Mouse (Mus musculus): ENCODE data around the gene Ypel4. TPM values are rescaled to one million over a fixed set of nuclear protein-coding genes. Genes with fewer than 3 reads are reported as not detected.

Gene Ypel4
- polyA plus RNA-seq, 1 experiment from 2014 or later: 1.6 TPM

- DNase-seq (ENCODE audit: low spot score) (no peak), ATAC-seq (ENCODE audit: low FRiP score, low TSS enrichment) (no peak)
- Histone ChIP-seq H3K36me3 (ENCODE audit: control insufficient read depth, insufficient read depth, low read length) (no peaks in the 10 kb centered on the region), H3K4me3 (ENCODE audit: low read depth, low read length) (no peak overlapping the region), H3K27ac (replicated peaks) (no peak overlapping the region), H3K4me1 (replicated peaks; ENCODE audit: control insufficient read depth, insufficient read depth) (no peaks in the 10 kb centered on the region), H3K9ac (ENCODE audit: low read length) (no peak overlapping the region), H3K4me2 (replicated peaks; ENCODE audit: low read depth) (no peak overlapping the region), H3K27me3 (ENCODE audit: control insufficient read depth, insufficient read depth, low read length) (no peaks in the 10 kb centered on the region), H3K9me3 (ENCODE audit: control insufficient read depth, low read length) (no peaks in the 10 kb centered on the region)
- 77% methylated on average over 4 of the region's 4 CpGs for WGBS
- no peak for TF ChIP-seq EP300 (optimal IDR thresholded peaks at IDR 0.05)
- TF ChIP-seq CTCF (IDR thresholded peaks at IDR 0.05; ENCODE audit: low read depth): no peak
These were observed 38.6 kb downstream of the Ypel4 start for GRCm38 (mm10) chr2:84772454-84772853.

DNA sequence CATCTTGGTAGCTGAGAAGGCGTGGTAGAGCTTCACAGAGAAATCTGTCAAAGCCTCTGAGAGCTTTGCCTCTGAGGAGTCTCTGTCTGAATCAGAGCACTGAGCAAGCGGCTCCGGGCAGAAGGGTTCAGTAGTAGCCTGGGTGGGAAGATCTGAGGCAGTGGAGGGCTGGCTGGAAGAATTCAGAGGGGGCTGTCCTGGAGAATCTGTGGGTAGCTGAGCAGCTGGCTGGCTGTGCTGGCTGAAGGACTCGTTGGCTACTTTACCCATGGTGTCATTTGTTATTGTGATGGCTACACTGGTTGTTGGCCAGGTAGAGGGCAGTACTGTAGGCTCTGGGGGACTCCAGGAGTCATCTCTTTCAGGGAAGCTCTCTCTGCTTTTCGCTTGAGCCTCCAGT lies 39.3 kb downstream of the Ypel4 start:
- TF ChIP-seq EP300 (optimal IDR thresholded peaks at IDR 0.05) (no peak), CTCF (IDR thresholded peaks at IDR 0.05; ENCODE audit: low read depth) (no peak)
- 70% methylated on average over 5 of the region's 5 CpGs for WGBS
- H3K4me1 ChIP-seq (replicated peaks; ENCODE audit: control insufficient read depth, insufficient read depth): no peaks in the 10 kb centered on the region
- H3K27me3 ChIP-seq (ENCODE audit: control insufficient read depth, insufficient read depth, low read length): no peaks in the 10 kb centered on the region
- H3K4me2 ChIP-seq (replicated peaks; ENCODE audit: low read depth): peak overlapping the region; percentile 52
- H3K9ac ChIP-seq (ENCODE audit: low read length): no peak overlapping the region
- no peak overlapping the region for H3K27ac ChIP-seq (replicated peaks)
- H3K9me3 ChIP-seq (ENCODE audit: control insufficient read depth, low read length): no peaks in the 10 kb centered on the region
- DNase-seq (ENCODE audit: low spot score): no peak
- no peaks in the 10 kb centered on the region for H3K36me3 ChIP-seq (ENCODE audit: control insufficient read depth, insufficient read depth, low read length)
- no peak overlapping the region for H3K4me3 ChIP-seq (ENCODE audit: low read depth, low read length)
- no peak for ATAC-seq (ENCODE audit: low FRiP score, low TSS enrichment)

DNA sequence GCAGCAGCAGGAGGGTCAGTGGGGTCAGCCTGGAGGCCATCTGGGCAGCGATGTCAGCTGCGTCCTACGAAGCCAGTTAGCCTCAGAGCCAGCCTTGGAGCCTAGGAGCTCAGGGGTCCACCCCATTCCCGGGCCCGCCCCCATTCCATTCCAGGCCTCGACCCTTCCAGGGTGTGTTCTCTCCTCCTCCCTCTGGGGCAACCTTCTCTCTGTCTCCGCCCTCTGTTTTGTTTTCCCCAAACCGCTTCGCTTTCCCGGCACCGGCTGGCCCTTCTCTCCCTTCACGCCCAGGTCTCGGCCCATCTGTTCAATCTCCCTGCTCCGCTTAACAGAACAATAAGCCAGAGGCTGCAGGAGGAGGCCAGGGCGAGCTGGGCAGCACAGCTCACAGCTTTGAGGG lies 40.9 kb downstream of the Ypel4 start:
- peak overlapping the region; percentile 75 for H3K27ac ChIP-seq (replicated peaks)
- H3K4me2 ChIP-seq (replicated peaks; ENCODE audit: low read depth): peak overlapping the region; percentile 52
- no peaks in the 10 kb centered on the region for H3K27me3 ChIP-seq (ENCODE audit: control insufficient read depth, insufficient read depth, low read length)
- TF ChIP-seq EP300 (optimal IDR thresholded peaks at IDR 0.05) (no peak), CTCF (IDR thresholded peaks at IDR 0.05; ENCODE audit: low read depth) (peak; percentile 27)
- DNase-seq (ENCODE audit: low spot score) (peak; percentile 62), ATAC-seq (ENCODE audit: low FRiP score, low TSS enrichment) (peak; percentile 90)
- H3K9me3 ChIP-seq (ENCODE audit: control insufficient read depth, low read length): no peaks in the 10 kb centered on the region
- H3K4me1 ChIP-seq (replicated peaks; ENCODE audit: control insufficient read depth, insufficient read depth): no peaks in the 10 kb centered on the region
- H3K36me3 ChIP-seq (ENCODE audit: control insufficient read depth, insufficient read depth, low read length): no peaks in the 10 kb centered on the region
- WGBS: 2% methylated on average over 14 of the region's 15 CpGs
- peak overlapping the region; percentile 38 for H3K4me3 ChIP-seq (ENCODE audit: low read depth, low read length)
- H3K9ac ChIP-seq (ENCODE audit: low read length): peak overlapping the region; percentile 52

DNA sequence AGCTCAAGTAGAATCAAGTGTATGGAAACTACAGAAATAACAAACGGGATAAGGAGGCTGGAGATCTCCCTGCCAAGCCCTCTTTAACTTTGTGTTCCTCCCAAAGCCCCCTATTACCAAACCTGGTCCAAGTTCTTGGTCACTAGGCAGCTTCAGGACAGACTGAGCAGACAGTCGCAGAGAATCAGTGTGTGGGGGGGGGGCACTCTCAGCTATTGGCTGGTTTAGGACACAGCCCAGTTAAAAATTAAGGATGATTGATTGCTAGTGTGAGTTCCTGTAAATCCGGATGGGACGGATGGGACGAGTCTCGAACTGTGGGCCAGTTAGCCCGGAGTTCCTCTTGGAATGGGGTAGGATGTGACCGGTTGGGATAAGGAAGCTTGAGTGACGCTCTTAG lies 41.4 kb downstream of the Ypel4 start, which contains the start of gene Serping1:
Serping1 (minus strand) TSS at position 204 of the 400 bp plus-strand sequence.
- TF ChIP-seq EP300 (optimal IDR thresholded peaks at IDR 0.05): no peak
- no peak for TF ChIP-seq CTCF (IDR thresholded peaks at IDR 0.05; ENCODE audit: low read depth)
- DNase-seq (ENCODE audit: low spot score): no peak

DNA sequence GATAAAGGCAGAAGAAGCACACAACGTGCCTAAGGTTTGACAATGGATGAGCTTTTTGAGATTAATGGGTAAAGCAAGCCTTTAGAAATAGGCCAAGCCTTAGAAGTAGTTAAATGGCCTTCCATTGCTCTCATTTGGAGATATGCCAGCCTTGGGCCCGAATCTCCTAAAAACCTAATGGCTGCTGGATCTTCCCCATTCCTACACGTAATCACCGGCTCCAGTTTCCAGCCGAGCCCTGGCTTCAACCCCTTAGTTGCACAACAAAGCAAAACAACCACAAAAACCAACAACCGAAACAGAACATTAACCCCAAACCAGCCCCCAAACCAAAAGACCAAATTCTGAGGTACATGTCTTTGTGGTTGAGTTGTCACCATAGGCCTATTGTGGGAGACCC lies 41.8 kb downstream of the Ypel4 start:
- Histone ChIP-seq H3K9ac (ENCODE audit: low read length) (no peak overlapping the region), H3K27ac (replicated peaks) (peak overlapping the region; percentile 77), H3K9me3 (ENCODE audit: control insufficient read depth, low read length) (no peaks in the 10 kb centered on the region), H3K36me3 (ENCODE audit: control insufficient read depth, insufficient read depth, low read length) (no peaks in the 10 kb centered on the region), H3K4me1 (replicated peaks; ENCODE audit: control insufficient read depth, insufficient read depth) (no peaks in the 10 kb centered on the region), H3K27me3 (ENCODE audit: control insufficient read depth, insufficient read depth, low read length) (no peaks in the 10 kb centered on the region), H3K4me3 (ENCODE audit: low read depth, low read length) (no peak overlapping the region), H3K4me2 (replicated peaks; ENCODE audit: low read depth) (no peak overlapping the region; the same call in 1 of the 2 replicates)
- WGBS: 41% methylated on average over 6 of the region's 6 CpGs
- ATAC-seq (ENCODE audit: low FRiP score, low TSS enrichment) (no peak; the same call in 1 of the 2 replicates), DNase-seq (ENCODE audit: low spot score) (no peak)
- TF ChIP-seq CTCF (IDR thresholded peaks at IDR 0.05; ENCODE audit: low read depth) (no peak), EP300 (optimal IDR thresholded peaks at IDR 0.05) (no peak)

More for the DNA sequence above, 41.4 kb downstream of the Ypel4 start, which contains the start of gene Serping1:
- peak within 1 kb of the TSS; percentile 77 for H3K27ac ChIP-seq (replicated peaks)
- H3K36me3 ChIP-seq (ENCODE audit: control insufficient read depth, insufficient read depth, low read length): no peaks in the 10 kb centered on the region
- no peaks in the 10 kb centered on the region for H3K9me3 ChIP-seq (ENCODE audit: control insufficient read depth, low read length)
- no peaks in the 10 kb centered on the region for H3K27me3 ChIP-seq (ENCODE audit: control insufficient read depth, insufficient read depth, low read length)
- peak within 1 kb of the TSS; percentile 52 for H3K4me2 ChIP-seq (replicated peaks; ENCODE audit: low read depth)
- ATAC-seq (ENCODE audit: low FRiP score, low TSS enrichment): peak; percentile 51; the same call in 1 of the 2 replicates
- no peaks in the 10 kb centered on the region for H3K4me1 ChIP-seq (replicated peaks; ENCODE audit: control insufficient read depth, insufficient read depth)
- WGBS: 49% methylated on average over 9 of the region's 9 CpGs
- peak within 1 kb of the TSS; percentile 38 for H3K4me3 ChIP-seq (ENCODE audit: low read depth, low read length)
- H3K9ac ChIP-seq (ENCODE audit: low read length): peak within 1 kb of the TSS; percentile 52

DNA sequence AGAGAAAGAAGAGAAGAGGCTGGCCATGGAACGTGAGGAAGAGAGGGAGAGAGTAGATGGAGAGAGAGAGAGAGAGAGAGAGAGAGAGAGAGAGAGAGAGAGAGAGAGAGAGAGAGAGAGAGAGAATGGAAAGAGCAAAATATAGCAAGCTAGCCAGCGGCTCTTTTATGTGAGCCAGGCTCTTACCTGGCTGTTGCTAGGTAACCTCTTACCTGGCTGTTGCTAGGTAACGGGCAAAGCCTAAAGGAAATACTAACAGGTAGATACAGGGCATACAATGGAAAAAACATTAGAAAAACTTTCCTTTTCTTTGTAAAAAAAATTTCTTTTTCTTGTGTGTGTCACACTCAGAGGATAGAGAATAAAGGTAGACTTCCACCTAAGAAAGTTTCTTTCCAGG lies 43.8 kb downstream of the Ypel4 start:
- no peak for DNase-seq (ENCODE audit: low spot score)
- Histone ChIP-seq H3K36me3 (ENCODE audit: control insufficient read depth, insufficient read depth, low read length) (no peaks in the 10 kb centered on the region), H3K4me1 (replicated peaks; ENCODE audit: control insufficient read depth, insufficient read depth) (no peaks in the 10 kb centered on the region), H3K4me3 (ENCODE audit: low read depth, low read length) (no peak overlapping the region), H3K4me2 (replicated peaks; ENCODE audit: low read depth) (no peak overlapping the region), H3K27me3 (ENCODE audit: control insufficient read depth, insufficient read depth, low read length) (no peaks in the 10 kb centered on the region), H3K9ac (ENCODE audit: low read length) (no peak overlapping the region), H3K27ac (replicated peaks) (no peak overlapping the region), H3K9me3 (ENCODE audit: control insufficient read depth, low read length) (no peaks in the 10 kb centered on the region)
- ATAC-seq (ENCODE audit: low FRiP score, low TSS enrichment): no peak
- TF ChIP-seq EP300 (optimal IDR thresholded peaks at IDR 0.05) (no peak), CTCF (IDR thresholded peaks at IDR 0.05; ENCODE audit: low read depth) (no peak)
- WGBS: 46% methylated on average over 3 of the region's 3 CpGs
